Mouse (Mus musculus) testis, adult 2 months (tissue): Measurements from ENCODE around the gene Prss45. TPM values are rescaled to one million over a fixed set of nuclear protein-coding genes. Genes with fewer than 3 reads are reported as not detected.

Source experiments
- H3K27ac ChIP-seq: fragments of 200-500 bp; 2 replicates; pipeline ENCODE4 v1.5.1; 2012; ENCODE audit warnings: low read depth, low read length; ENCODE audit not compliant: control insufficient read depth, insufficient read depth
- H3K27me3 ChIP-seq: fragments of 200-500 bp; 2 replicates; pipeline ENCODE4 v1.6.1; 2012; ENCODE audit warnings: mild to moderate bottlenecking, low read length, moderate library complexity; ENCODE audit not compliant: control insufficient read depth, insufficient read depth
- H3K36me3 ChIP-seq: fragments of 200-500 bp; 2 replicates; pipeline ENCODE4 v1.6.1; 2012; ENCODE audit warnings: mild to moderate bottlenecking, low read length; ENCODE audit not compliant: control insufficient read depth, insufficient read depth
- H3K4me1 ChIP-seq: fragments of 200-500 bp; 2 replicates; pipeline ENCODE4 v1.6.1; 2012; ENCODE audit warnings: low read length; ENCODE audit not compliant: control insufficient read depth, insufficient read depth
- H3K4me3 ChIP-seq: fragments of 200-500 bp; 2 replicates; pipeline ENCODE4 v1.5.1; 2012; ENCODE audit warnings: low read depth, mild to moderate bottlenecking, low read length, moderate library complexity, mixed read lengths; ENCODE audit not compliant: control insufficient read depth
- CTCF ChIP-seq: fragments of 200-500 bp; IDR thresholded peaks from 2 replicates; pipeline ENCODE4 v1.5.1; 2012; ENCODE audit warnings: low read depth, mild to moderate bottlenecking, inconsistent platforms, low read length, moderate library complexity; ENCODE audit not compliant: control insufficient read depth, insufficient read depth, insufficient replicate concordance
- POLR2A ChIP-seq: fragments of 200-500 bp; IDR thresholded peaks from 2 replicates; pipeline ENCODE4 v1.6.1; 2012; ENCODE audit warnings: low read depth, mild to moderate bottlenecking, inconsistent platforms, low read length, moderate library complexity; ENCODE audit not compliant: control insufficient read depth
- polyA plus RNA-seq: library from polyadenylated mRNA; depleted of rRNA; stranded (reverse); fragments of >200 nt; gene quantifications from 2 replicates; pipeline ENCODE4 v1.2.3, GENCODE M21; 2012; rRNA removed

The Prss45 gene
- polyA plus RNA-seq, 1 experiment = 67.9 TPM

- Histone ChIP-seq H3K4me3 (no peak overlapping the region), H3K27me3 (no peaks in the 10 kb centered on the region), H3K4me1 (peaks cover 2% of the 10 kb centered on the region), H3K27ac (no peak overlapping the region), H3K36me3 (no peaks in the 10 kb centered on the region)
- no peak for TF ChIP-seq POLR2A
- TF ChIP-seq CTCF = no peak
Observed at GRCm38 (mm10) chr9:110887388-110888303, 53.3 kb downstream of the Prss45 start.

DNA sequence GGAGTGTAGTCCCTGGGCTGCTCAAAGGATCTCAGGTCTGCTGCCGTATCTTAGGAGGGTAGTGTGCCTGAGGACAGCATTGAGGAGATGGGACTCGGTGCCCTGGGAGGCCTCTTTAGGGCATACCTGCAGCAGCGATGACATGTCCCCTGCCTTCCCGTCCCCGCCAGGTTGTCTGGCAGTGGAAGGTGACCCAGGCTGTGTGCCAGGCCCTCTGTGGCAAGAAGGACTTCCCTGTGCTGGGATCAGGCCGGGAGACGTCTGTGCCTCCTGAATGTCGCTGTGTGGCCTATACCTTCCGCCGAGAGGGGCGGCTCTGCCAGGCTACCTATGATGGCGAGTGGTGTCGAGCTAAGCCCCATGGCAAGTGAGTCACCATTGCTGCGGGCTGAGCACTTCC is 54.5 kb downstream of the Prss45 start:
- Histone ChIP-seq H3K27me3 (no peaks in the 10 kb centered on the region), H3K36me3 (no peaks in the 10 kb centered on the region), H3K4me1 (peaks cover 2% of the 10 kb centered on the region), H3K27ac (no peak overlapping the region), H3K4me3 (no peak overlapping the region)
- TF ChIP-seq POLR2A = no peak
- TF ChIP-seq CTCF = no peak

DNA sequence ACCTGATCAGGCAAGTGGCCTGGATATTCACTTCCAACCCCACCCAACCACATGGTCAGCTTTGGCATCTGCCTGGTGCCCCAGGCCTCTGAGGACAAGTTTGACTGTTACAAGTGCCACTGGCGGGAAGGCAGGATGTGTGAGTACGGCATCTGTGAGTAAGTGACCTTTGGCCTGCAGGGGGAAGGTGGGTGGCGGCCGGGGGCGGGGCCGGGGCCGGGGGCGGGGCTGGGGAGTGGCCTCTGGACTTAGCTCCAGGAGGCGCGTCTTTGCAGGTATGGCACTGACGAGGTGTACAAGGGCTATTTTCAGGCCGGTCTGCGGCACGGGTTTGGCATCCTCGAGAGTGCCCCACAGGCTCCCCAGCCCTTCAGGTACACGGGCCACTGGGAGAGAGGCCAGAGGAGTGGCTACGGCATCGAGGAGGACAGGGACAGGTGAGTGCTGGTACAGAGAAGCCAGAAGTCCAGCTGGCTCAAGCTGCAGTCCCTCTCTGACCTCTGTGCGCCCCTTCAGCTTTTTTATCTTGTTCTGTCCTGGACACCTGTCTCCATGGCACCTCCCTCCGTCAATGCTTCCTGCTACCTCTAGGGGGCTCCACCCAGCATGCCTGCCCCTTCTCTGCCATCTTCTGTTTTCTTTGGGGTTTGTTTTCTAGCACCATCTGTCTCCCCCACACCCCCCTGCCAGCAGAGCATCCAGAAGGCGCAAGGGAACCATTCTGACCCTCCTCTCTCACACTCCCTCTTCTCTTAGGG is 55.8 kb downstream of the Prss45 start:
- H3K27me3 ChIP-seq = no peaks in the 10 kb centered on the region
- TF ChIP-seq CTCF (peak; percentile 70; the same call in 1 of the 2 replicates), POLR2A (no peak)
- no peaks in the 10 kb centered on the region for H3K36me3 ChIP-seq
- H3K27ac ChIP-seq = no peak overlapping the region
- H3K4me3 ChIP-seq = no peak overlapping the region
- H3K4me1 ChIP-seq = peaks cover 2% of the 10 kb centered on the region

Other genes with a start within 250 kb of the Prss45 start
- gene Nradd, start 210.1 kb upstream of the Prss45 start, polyA plus RNA-seq = 12.2 and 13.2 TPM in 2 replicates
- 5.4 and 6.1 TPM in 2 replicates for gene Nbeal2, start 180.4 kb upstream of the Prss45 start, polyA plus RNA-seq
- gene Ccdc12, start 178.1 kb upstream of the Prss45 start, polyA plus RNA-seq = 76.5 and 78.9 TPM in 2 replicates
- 0.90 TPM in 2 replicates for gene Myl3, start 92.7 kb upstream of the Prss45 start, polyA plus RNA-seq
- 2.8 and 2.9 TPM in 2 replicates for gene Pth1r, start 87.4 kb upstream of the Prss45 start, polyA plus RNA-seq
- 68.5 and 85.7 TPM in 2 replicates for gene Prss42, start 36.4 kb upstream of the Prss45 start, polyA plus RNA-seq
- gene Prss44, start 20.6 kb upstream of the Prss45 start, polyA plus RNA-seq = 28.9 and 30.6 TPM in 2 replicates
- 25.2 and 30.5 TPM in 2 replicates for gene Prss43, start 7.9 kb upstream of the Prss45 start, polyA plus RNA-seq
- gene Prss46, start 9.9 kb downstream of the Prss45 start, polyA plus RNA-seq = 130 and 134 TPM in 2 replicates
- gene Prss50, start 23.4 kb downstream of the Prss45 start, polyA plus RNA-seq = 52.9 and 82.3 TPM in 2 replicates
- 4.1 and 4.8 TPM in 2 replicates for gene Als2cl, start 45.3 kb downstream of the Prss45 start, polyA plus RNA-seq
- gene Tmie, start 45.5 kb downstream of the Prss45 start, polyA plus RNA-seq = 0.96 and 1.8 TPM in 2 replicates
- gene Fam240a, start 82.3 kb downstream of the Prss45 start, polyA plus RNA-seq = not detected in 2 replicates
- gene Tdgf1, start 111.6 kb downstream of the Prss45 start, polyA plus RNA-seq = 0.23 and 0.28 TPM in 2 replicates
- gene Lrrc2, start 117.0 kb downstream of the Prss45 start, polyA plus RNA-seq = 0.23 and 0.25 TPM in 2 replicates
- 0.59 and 0.75 TPM in 2 replicates for gene Rtp3, start 156.0 kb downstream of the Prss45 start, polyA plus RNA-seq
- gene Ltf, start 184.7 kb downstream of the Prss45 start, polyA plus RNA-seq = 14.0 TPM in 1 of 2 replicates, not detected in the other
- gene Ccrl2, start 222.9 kb downstream of the Prss45 start, polyA plus RNA-seq = 0.78 and 0.81 TPM in 2 replicates